Mouse (Mus musculus) R1 (cell line): ENCODE data around the gene Copg2.
A peak's percentile ranks its signal among the peaks of the same experiment; 100 is the strongest.

Experiments
- DNase-seq: peaks from one replicate; pipeline ENCODE4 v3.0.0-alpha.2; 2018; ENCODE audit warnings: low read depth, low spot score

The Copg2 gene

GRCm38 (mm10) chr6:30734465-30734864 is 162.1 kb downstream of the Copg2 start:
- DNase-seq = no peak

GRCm38 (mm10) chr6:30732571-30733130 is 163.9 kb downstream of the Copg2 start:
- DNase-seq = peak; percentile 67

DNA sequence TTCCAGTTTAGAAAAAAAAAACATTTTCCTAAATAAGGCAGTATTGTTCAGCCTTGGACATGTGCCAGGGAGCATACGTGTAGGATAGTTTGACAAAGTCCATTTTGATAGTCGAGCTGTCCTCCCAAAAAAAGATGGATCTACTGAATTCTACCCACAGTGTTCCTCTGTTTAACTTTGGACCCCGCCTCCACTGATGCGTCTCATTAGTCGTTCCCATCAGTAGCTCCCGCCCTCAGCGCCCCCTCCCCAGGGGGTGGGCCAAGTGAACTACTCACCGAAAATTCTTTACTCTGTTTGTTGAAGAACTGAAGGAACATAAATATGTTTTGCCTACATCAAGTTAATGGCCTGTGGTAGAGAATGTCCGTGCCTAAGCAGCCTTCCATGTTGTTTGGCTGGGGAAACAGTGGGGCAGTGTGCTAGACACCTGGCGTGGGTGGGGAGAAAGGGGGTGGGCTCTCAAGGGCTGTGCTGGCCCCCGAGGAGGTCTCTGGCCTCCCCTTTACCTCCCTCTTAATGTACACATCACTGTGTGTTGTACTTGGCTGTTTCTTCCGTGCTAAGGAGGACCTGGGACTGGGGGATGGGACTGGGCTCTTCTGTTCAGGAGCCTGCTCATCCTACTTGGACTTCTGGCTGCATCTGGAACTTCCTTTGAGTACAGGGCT is 166.2 kb downstream of the Copg2 start:
- DNase-seq = no peak

DNA sequence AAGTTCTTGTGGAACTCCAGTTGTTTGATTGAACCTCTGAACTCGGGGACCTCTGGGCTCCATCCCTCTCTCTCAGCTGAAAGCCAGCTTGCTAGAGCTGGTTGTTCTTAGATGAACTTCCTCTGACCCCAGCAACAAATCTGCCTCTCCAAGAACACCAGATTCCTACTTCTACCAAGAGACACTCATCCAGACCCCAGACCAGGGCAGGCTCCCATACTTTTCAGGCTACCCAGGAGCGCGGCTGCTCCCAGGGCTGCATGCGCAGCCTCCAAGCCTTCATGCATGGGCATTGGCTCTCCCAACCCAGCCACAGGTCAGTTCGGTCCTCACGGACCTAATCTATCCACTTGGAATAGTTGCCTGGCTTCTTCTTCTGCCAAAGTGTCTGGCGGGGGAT is 173.3 kb downstream of the Copg2 start, which contains the start of gene Mest:
TSS of gene Mest (plus strand) at position 217 of the 400 bp plus-strand sequence.
- DNase-seq = no peak

DNA sequence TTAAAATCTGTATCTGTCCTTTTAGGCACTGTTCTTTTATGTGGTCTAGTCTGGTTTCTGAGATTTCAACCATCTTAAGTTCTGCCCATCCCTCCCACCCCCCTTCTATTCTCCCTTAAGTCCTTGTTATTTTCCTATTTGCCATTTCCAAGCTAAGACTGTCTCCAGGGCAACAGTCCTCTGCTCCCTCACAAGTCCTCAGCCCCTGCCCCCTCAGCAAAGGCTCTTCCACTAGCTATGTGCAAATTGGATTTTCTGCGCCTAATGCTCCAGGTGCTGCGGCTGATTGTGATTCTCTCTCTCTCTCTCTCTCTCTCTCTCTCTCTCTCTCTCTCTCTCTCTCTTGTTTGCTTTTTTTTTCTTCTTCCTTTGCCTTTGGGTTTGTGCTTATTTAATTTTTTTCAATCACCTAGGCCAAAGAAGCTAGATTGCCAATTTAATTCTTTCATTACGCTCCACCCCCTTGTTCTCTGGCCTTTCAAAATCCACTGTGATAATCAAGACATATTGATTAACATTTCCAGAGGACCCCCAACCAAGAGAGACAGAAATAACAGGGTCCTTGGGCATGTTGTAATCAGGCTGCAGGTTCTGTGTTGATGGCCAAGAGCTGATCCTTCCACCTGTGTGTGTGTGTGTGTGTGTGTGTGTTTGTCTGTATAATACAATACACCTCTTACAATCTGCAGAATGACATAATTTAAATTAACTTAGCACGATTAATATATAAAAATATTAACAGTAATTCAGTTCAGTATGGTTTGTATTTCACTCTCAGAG is 174.0 kb downstream of the Copg2 start:
- DNase-seq = no peak

GRCm38 (mm10) chr6:30716796-30717195 is 179.8 kb downstream of the Copg2 start:
- no peak for DNase-seq

- no peak for DNase-seq
Measured at GRCm38 (mm10) chr6:30714891-30715471, 181.6 kb downstream of the Copg2 start.

DNA sequence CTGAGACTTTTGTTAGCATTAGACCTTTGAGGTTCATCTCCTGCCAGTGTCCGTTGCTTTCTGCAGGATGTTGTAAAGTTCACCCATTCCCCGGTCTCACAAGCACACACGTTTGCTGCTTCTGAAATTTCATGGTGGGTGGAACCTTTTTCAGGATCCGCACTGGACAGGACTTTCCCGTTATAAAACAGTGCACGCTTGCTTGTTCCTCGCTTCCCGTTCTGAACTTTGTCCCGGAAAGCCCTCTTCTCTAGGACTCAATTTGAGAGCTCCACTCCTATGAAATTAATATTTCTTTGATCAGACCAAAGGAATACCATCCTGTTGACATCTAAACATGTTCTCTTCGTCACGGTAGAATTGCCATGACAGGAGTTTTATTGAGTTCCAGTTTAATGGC is 182.7 kb downstream of the Copg2 start:
- DNase-seq = no peak

DNA sequence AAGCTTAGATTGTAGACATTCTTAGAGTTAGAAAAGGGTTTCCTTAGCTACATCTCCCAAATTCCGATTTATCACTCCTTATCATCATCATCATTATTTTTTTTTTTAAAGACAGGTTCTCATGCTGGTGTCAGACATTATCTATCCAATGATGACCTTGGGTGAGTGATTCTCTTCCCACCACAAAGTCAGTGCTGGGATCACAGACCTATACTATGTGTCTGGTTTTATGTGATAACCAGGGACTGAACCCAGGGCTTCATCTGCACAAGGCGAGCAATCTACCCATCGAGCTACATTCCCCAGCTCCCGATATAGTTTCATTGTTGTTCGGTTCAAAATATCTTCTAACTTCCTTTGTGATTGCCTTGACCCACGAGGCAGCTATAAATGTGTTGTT is 183.1 kb downstream of the Copg2 start:
- no peak for DNase-seq

DNA sequence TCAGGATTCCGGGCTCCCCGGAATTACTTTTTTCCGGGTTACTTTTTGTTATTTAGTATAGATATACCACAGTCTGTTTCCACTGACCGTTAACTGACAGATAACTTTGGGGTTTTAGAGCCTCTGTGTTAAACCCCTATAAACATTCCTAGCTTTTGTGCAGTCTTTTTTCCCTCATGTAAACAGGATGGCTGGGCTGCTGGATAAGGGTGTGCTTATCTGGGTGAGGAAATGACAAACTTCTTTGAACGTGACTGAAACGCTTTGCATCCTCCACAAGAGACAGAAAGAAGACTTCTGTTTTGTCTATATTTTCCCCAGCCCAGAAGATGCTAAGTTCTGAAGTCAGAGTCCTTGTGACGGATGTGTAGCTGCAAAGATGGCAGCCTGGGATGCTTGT is 184.1 kb downstream of the Copg2 start:
- no peak for DNase-seq

DNA sequence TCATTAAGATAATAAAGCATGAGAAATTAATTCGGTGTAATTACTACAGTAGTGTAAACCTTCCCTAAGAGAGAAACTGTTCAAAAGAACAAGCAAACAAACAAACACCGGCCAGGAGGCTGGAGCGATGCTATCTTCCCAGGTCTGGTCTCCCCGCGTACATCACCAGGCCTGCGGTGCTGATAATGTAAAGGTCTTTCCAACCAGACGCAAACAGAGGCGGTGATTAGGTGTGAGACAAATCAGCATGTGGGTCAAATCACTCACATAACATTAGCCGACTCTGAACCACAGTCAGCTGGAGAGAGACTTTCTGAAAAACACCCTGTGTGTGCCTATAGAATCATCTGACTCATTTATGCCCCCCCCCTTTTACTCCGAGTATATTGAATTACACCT is 185.2 kb downstream of the Copg2 start:
- DNase-seq = no peak

- DNase-seq = no peak
Measured at GRCm38 (mm10) chr6:30710371-30711364, 185.9 kb downstream of the Copg2 start.

GRCm38 (mm10) chr6:30709115-30709514 is 187.5 kb downstream of the Copg2 start:
- no peak for DNase-seq

DNA sequence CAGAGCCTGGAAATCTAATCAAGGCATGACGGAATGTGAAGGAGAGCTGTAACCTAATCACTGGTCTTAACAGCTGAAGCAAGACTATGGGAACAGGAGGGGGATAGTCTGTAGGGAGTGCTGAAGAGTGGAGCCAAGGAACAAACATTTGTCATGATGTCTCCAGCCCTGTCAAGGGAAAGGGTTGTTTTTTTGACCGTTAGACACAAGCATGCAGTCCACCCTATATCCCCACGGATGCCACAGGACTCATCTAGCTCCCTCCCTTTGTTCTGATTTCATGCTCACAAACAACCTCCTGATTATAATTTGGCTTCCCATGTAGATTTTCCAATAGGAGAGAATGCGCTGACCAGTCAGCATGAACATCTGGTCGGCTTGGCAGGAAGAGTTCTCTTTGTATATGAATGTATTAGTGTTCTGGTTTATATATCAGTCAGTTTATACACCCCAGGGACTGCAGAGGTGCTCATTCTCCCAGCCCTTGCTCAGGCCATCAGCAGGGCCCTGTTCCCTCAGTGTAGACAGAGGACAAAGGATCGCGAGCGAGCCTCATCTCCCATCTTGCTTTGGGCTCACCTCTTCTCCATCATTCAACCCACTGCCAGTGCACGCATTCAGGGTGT is 192.5 kb downstream of the Copg2 start:
- no peak for DNase-seq

DNA sequence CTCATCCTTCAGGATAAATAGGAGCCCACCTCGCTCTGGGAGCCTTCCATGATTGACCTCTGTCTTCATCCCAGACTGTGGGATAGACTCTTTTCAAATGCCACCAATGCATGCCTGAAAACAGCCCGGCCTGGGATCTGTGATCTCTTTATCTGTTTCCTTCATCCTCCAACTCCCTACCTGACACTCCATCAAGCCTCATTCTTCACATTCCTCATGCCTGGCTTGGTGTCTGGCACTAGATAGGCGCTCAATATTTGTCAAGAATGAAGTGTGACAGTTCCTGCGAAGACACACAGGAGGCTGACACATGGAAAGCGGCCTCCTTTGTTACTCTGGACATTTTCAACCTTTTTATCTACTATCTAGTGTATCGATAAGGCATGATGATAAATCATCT is 193.1 kb downstream of the Copg2 start:
- DNase-seq = no peak

DNA sequence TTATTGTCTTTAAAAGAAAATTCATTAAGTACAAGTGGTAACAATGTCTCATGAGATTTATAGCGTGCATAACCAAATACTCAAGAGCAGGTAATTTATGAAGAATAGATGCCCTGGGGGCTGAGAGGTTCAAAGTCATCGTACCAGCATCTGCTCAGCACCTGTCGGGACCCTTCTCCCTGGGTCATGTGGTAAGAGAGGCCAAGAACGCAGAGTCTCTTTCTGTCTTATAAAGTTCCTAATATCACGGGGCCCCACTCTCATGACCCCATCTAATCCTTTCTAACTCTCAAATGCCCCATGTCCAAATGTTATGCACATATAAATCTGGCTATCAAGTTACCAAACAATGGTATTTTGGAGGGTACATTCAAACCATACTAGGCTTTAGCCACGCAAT is 193.7 kb downstream of the Copg2 start:
- DNase-seq = no peak

DNA sequence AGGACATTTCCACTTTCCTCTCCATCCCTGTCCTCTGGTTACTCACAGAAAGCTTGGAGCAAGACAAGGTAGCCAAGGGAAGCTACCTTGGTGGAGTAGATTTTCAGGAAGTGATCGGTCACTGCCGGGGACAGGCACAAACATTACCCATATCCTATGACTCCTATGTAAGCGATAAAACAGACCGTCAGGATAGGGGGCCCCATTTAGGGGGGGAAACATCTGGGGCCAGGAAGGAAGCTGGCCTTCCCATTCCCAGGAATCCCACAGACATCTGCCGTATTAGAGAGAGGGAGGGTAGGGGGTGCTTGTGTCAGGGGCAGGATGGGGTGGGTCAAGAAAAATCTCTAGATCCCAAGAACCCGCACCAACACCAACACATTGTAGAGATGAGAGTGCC is 196.4 kb downstream of the Copg2 start:
- DNase-seq = no peak

GRCm38 (mm10) chr6:30698036-30698435 is 198.6 kb downstream of the Copg2 start:
- DNase-seq = no peak
